Mouse (Mus musculus) liver, adult 2 months (tissue): ENCODE measurements around the gene Hhipl1. TPM values are rescaled to one million over a fixed set of nuclear protein-coding genes. Genes with fewer than 3 reads are reported as not detected.

Experiments
- DNase-seq: peaks from one replicate; pipeline ENCODE4 v3.0.0-alpha.2; 2011; ENCODE audit warnings: low read depth, low spot score; ENCODE audit errors: extremely low read depth
- H3K27ac ChIP-seq: fragments of 200-500 bp; replicated peaks from 2 replicates; pipeline ENCODE4 v1.5.1; 2012; ENCODE audit warnings: low read depth, mild to moderate bottlenecking, control low read depth, inconsistent platforms, low read length; ENCODE audit not compliant: insufficient read depth
- H3K27me3 ChIP-seq: fragments of 200-500 bp; 2 replicates; pipeline ENCODE4 v1.6.1; 2012; ENCODE audit warnings: mild to moderate bottlenecking, moderate library complexity, low read length, inconsistent platforms; ENCODE audit not compliant: control insufficient read depth, insufficient read depth
- H3K36me3 ChIP-seq: fragments of 200-500 bp; 2 replicates; pipeline ENCODE4 v1.6.1; 2012; ENCODE audit warnings: low read length, inconsistent platforms; ENCODE audit not compliant: control insufficient read depth, insufficient read depth
- H3K4me1 ChIP-seq: fragments of 200-500 bp; 2 replicates; pipeline ENCODE4 v1.6.1; 2011; ENCODE audit warnings: low read length; ENCODE audit not compliant: control insufficient read depth, insufficient read depth
- H3K4me3 ChIP-seq: fragments of 200-500 bp; 2 replicates; pipeline ENCODE4 v1.5.1; 2011; ENCODE audit warnings: low read depth, mild to moderate bottlenecking, control low read depth, low read length, moderate library complexity; ENCODE audit not compliant: insufficient read depth
- H3K79me2 ChIP-seq: fragments of 200-500 bp; 2 replicates; pipeline ENCODE4 v1.6.1; 2012; ENCODE audit warnings: inconsistent platforms, mild to moderate bottlenecking, low read length, moderate library complexity; ENCODE audit not compliant: control insufficient read depth, insufficient read depth
- H3K9ac ChIP-seq: fragments of 200-500 bp; 2 replicates; pipeline ENCODE4 v1.6.1; 2012; ENCODE audit warnings: low read depth, mild to moderate bottlenecking, control low read depth, inconsistent platforms, low read length
- CTCF ChIP-seq: fragments of 200-500 bp; IDR thresholded peaks from 2 replicates; pipeline ENCODE4 v1.5.1; 2011; ENCODE audit warnings: low read depth, low read length, control low read depth
- POLR2A ChIP-seq: fragments of 200-500 bp; IDR thresholded peaks from 2 replicates; pipeline ENCODE4 v1.6.1; 2011; ENCODE audit warnings: low read length, control low read depth; ENCODE audit not compliant: insufficient read depth; ENCODE audit errors: extremely low read depth
- WGBS: fragments of 180-500 bp; shearing (Covaris S2); methylation state at CpG from one replicate; pipeline ENCODE4 v1.1.7; 2018; 5-methylcytosine and 5-hydroxymethylcytosine counted together
- polyA plus RNA-seq: library from polyadenylated mRNA; depleted of rRNA; stranded (reverse); fragments of >200 nt; gene quantifications from 2 replicates; pipeline ENCODE4 v1.2.3, GENCODE M21; 2012
- total RNA-seq: library from RNA; depleted of rRNA; stranded (reverse); fragments of >200 nt; gene quantifications from 2 replicates; pipeline ENCODE4 v1.2.3, GENCODE M21; 2014

The Hhipl1 gene
- total and polyA plus RNA-seq, 2 experiments, result 0.50 to 0.55 TPM

DNA sequence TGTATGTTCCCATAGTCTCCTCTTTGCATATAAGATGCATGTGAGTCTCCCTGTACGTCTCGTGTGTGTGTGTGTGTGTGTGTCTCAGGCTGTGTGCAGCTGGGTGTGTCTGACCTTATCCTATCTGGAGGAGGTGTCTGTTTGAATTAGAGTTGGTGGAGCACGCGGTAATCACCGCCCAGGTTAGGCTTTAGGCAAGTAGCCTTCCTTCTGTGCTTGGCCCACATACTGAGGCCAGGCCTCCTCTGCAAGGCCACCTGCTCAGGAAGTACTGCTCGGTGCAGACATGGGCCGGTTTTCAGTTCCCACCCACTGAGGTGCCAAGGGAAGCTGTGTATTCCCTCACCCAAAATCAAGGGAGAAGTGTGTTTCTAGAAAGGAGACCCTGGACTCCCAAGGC lies 59.8 kb downstream of the Hhipl1 start:
- WGBS, result 72% methylated on average over 7 of the region's 7 CpGs
- H3K79me2 ChIP-seq, result no peaks in the 10 kb centered on the region
- no peak overlapping the region for H3K9ac ChIP-seq
- H3K36me3 ChIP-seq, result no peaks in the 10 kb centered on the region
- no peaks in the 10 kb centered on the region for H3K27me3 ChIP-seq
- TF ChIP-seq CTCF, result no peak
- TF ChIP-seq POLR2A, result no peak
- no peaks in the 10 kb centered on the region for H3K4me1 ChIP-seq
- H3K4me3 ChIP-seq, result no peak overlapping the region
- no peak overlapping the region for H3K27ac ChIP-seq
- no peak for DNase-seq

DNA sequence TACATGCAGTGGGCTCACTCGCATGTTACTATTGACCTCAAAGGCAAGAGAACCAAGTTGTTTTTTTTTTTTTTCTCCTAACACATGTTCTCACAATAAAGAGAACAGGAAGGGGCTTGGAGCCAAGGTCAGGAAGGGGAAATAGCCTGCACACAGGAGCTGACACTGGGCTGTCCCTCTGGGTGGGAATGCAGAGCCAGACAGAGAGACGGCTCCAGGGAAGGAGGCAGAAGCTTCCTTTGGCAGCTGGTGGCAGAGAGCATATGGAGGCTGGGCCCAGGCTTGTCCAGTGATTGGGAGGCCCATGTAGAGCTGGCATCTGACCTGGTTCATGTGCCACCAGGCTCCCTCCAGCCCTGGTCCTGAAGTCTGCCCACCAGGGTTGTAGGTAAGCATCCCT lies 61.8 kb downstream of the Hhipl1 start:
- no peaks in the 10 kb centered on the region for H3K4me1 ChIP-seq
- DNase-seq, result no peak
- H3K36me3 ChIP-seq, result no peaks in the 10 kb centered on the region
- no peak overlapping the region for H3K27ac ChIP-seq
- no peaks in the 10 kb centered on the region for H3K27me3 ChIP-seq
- TF ChIP-seq POLR2A (no peak), CTCF (no peak)
- no peak overlapping the region for H3K9ac ChIP-seq
- no peak overlapping the region for H3K4me3 ChIP-seq
- H3K79me2 ChIP-seq, result no peaks in the 10 kb centered on the region
- WGBS, result 76% methylated on average over 2 of the region's 2 CpGs

DNA sequence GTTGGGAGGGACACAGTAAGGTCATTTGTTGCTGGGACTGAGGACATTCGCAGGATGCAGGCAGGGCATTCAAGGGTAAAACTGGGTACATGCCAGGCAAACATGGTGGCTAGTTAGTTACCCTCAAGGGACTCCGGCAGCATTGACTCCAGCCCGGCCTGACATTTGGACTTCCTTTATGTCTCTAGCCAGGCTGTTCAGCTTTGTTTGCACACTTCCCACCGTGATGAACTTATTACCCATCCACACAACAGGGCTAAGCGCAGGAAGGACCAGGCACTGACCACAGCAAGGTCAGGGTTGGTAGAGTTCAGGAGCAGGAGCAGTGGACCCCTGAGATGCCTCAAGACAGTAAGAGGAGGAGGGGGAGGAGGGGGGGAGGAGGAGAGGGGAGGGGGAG lies 62.9 kb downstream of the Hhipl1 start:
- no peak overlapping the region for H3K27ac ChIP-seq
- WGBS, result 46% methylated on average over 5 of the region's 5 CpGs
- no peaks in the 10 kb centered on the region for H3K36me3 ChIP-seq
- no peak overlapping the region for H3K9ac ChIP-seq
- no peak for TF ChIP-seq POLR2A
- no peak for TF ChIP-seq CTCF
- no peaks in the 10 kb centered on the region for H3K4me1 ChIP-seq
- no peaks in the 10 kb centered on the region for H3K27me3 ChIP-seq
- no peak for DNase-seq
- H3K4me3 ChIP-seq, result no peak overlapping the region
- no peaks in the 10 kb centered on the region for H3K79me2 ChIP-seq

DNA sequence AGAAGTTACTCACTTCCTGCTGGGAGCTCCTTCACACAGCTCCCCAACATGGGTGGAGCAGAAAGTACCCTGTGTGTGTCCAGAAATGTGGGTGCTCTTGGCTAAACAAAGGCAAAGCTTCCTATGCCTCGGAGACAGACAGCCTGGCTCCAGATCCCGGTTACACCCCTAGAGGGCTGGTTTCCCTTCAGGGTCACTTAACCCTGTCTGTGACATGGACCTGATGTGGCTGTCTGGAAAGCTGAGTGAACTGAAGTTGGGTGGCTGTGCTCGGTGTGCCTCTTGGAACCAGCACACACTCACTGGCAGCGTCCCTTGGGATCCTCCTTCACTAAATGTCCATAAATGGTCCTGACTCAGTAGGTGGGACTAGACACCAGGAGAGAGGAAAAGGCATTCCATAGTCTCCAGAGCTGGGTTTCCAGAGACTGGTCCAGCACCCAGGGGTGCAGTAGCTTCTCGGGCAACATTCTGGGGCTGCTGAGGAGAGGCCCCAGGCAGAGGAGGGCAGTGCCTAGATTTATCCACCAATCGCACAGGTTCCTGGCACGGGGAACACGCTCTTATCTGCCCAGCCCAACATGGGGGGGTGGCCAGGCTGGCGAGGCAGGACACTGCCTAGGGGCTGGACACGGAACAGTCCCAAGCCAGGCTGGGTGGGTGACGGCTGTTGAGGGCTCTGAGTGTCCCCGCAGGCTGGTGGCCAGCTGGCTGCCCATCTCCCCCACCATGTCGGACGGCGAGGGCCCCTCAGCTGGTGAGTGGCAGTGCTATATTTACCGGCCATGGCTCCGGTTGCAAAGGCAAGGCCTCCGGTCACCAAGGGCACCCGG lies 64.7 kb downstream of the Hhipl1 start, which contains the start of gene Eml1:
Eml1 (plus strand) TSS at position 362 of the 833 bp plus-strand sequence.
- Histone ChIP-seq H3K4me3 (peak within 1 kb of the TSS; percentile 61), H3K36me3 (no peaks in the 10 kb centered on the region), H3K27ac (peak within 1 kb of the TSS; percentile 47), H3K9ac (peak within 1 kb of the TSS; percentile 33), H3K27me3 (no peaks in the 10 kb centered on the region), H3K79me2 (no peaks in the 10 kb centered on the region), H3K4me1 (no peaks in the 10 kb centered on the region)
- WGBS, result 55% methylated on average over 19 of the region's 19 CpGs
- DNase-seq, result no peak
- TF ChIP-seq POLR2A (no peak), CTCF (no peak)

DNA sequence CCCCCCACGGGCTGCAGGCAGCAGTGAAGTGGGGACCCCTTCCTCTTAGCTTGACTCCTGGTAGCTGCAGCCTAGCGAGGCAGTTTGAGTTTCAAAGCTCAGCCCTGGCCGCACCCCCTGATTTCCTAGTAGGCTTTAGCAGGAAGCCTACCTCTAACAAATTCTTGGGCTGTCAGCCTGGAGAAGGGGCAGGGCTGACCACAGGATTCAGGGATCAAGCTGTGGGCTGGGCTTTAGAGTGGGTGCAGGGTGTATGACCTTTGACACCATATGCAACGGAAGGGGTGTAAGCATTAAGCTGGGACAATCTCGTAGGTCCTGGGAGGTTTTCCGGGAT lies 65.3 kb downstream of the Hhipl1 start:
- Histone ChIP-seq H3K27me3 (no peaks in the 10 kb centered on the region), H3K9ac (peak overlapping the region; percentile 33), H3K4me1 (no peaks in the 10 kb centered on the region), H3K36me3 (no peaks in the 10 kb centered on the region), H3K4me3 (peak overlapping the region; percentile 61), H3K27ac (peak overlapping the region; percentile 31), H3K79me2 (no peaks in the 10 kb centered on the region)
- no peak for DNase-seq
- WGBS, result 55% methylated on average over 6 of the region's 6 CpGs
- TF ChIP-seq POLR2A (no peak), CTCF (no peak)

DNA sequence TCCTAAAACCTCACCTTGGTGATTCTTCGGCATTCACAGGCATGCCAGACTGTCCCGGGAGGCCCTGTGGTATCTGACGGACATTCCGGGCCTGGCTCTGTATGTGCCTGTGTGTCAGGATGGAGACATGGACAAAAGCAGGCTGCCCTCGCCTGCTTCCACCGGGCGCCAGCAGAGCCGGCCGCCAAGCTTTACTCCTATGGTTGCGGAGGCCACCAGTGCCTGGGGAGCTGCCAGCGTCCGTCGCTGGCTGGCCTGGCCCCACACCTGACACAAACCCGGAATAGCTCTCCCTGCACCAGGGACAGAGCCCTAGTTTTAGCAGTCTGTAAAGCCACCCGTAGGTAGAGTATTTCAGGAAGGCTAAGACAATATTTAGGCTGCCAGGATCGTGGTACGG lies 66.2 kb downstream of the Hhipl1 start:
- TF ChIP-seq CTCF, result no peak
- TF ChIP-seq POLR2A, result no peak
- Histone ChIP-seq H3K4me3 (no peak overlapping the region), H3K4me1 (no peaks in the 10 kb centered on the region), H3K9ac (no peak overlapping the region), H3K27ac (no peak overlapping the region), H3K27me3 (no peaks in the 10 kb centered on the region), H3K36me3 (no peaks in the 10 kb centered on the region), H3K79me2 (no peaks in the 10 kb centered on the region)
- WGBS, result 82% methylated on average over 17 of the region's 17 CpGs
- no peak for DNase-seq
